Mouse (Mus musculus): ENCODE results near the gene Cd101.

- no peak for TF ChIP-seq CTCF (IDR thresholded peaks at IDR 0.05; ENCODE audit: borderline replicate concordance, control insufficient read depth, extremely low read depth, insufficient read depth, low read length, poor library complexity)
- TF ChIP-seq POLR2A (IDR thresholded peaks at IDR 0.05; ENCODE audit: control insufficient read depth, extremely low read depth, insufficient read depth, low read length, poor library complexity): no peak
Observed at GRCm38 (mm10) chr3:101066175-101066574, 36.8 kb upstream of the Cd101 start.
